Mouse (Mus musculus): ENCODE measurements at regions not wholly inside any gene's neighbourhood (a gene's known extent, or its start where the extent isn't known, plus 50 kb on each side); places are given as distances from the start of the nearest gene placed in this dataset.

DNA sequence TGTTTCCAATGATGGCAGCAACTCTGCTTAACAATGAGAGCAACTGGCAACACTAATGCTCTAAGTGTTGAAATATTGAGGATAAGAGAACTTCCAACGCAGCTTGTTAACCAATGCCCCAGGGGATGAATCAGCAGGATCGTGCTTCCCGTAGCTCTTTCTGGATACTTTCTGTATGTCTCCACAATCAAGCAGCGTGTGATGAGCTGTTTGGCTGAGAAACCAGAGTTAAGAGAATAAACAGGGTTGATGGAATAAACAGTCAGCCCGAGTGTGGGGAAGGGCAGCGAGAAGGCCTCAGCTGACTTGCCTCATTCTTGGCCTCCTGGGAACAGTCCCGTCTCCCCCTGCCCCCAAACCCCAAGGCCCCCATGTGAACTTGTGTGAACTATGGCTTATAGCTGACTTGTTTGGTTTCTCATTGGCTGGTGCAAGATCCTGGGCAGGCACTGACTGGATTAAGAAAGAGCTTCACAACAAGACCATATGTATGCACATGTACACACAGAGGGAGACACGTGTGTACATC, 264.6 kb upstream of the Rnaseh2b start:
- TF ChIP-seq EP300 (optimal IDR thresholded peaks at IDR 0.05) (no peak), CTCF (IDR thresholded peaks at IDR 0.05; ENCODE audit: low read depth) (no peak)

All from stomach, postnatal 0 days (tissue).